Mouse (Mus musculus) MEL (cell line): ENCODE data around the gene Hist1h1b. TPM values are rescaled to one million over a fixed set of nuclear protein-coding genes. Genes with fewer than 3 reads are reported as not detected.
A peak's percentile ranks its signal among the peaks of the same experiment; 100 is the strongest.

Source experiments
- DNase-seq: peaks from one replicate; pipeline ENCODE4 v3.0.0; 2011; ENCODE audit warnings: low read depth, low spot score
- H3K27ac ChIP-seq: 2 replicates; pipeline ENCODE4 v1.5.1; 2012; ENCODE audit warnings: low read depth, mild to moderate bottlenecking, control low read depth, low read length, moderate library complexity; ENCODE audit not compliant: control insufficient read depth
- H3K27me3 ChIP-seq, 2 experiments: fragments of 150-350 bp in 1 of 2; sonication (generic) in 1 of 2; 2 replicates each; pipeline ENCODE4 v1.6.1; 2012; ENCODE audit warnings: low read length in 2 of 2, mild to moderate bottlenecking in 2 of 2, improper control_type of control experiment in 1 of 2, moderate library complexity in 1 of 2; ENCODE audit not compliant: insufficient read depth in 2 of 2, control insufficient read depth in 1 of 2
- H3K36me3 ChIP-seq, 2 experiments: 2 replicates each; pipeline ENCODE4 v1.6.1; 2012 to 2014; ENCODE audit warnings: low read length in 2 of 2, improper control_type of control experiment in 1 of 2, inconsistent platforms in 1 of 2, mild to moderate bottlenecking in 1 of 2; ENCODE audit not compliant: insufficient read depth in 2 of 2, control insufficient read depth in 1 of 2
- H3K4me1 ChIP-seq, 2 experiments: fragments of 150-350 bp in 1 of 2; sonication (generic) in 1 of 2; 2 replicates each; pipeline ENCODE4 v1.6.1; 2012; ENCODE audit warnings: low read length in 2 of 2, improper control_type of control experiment in 1 of 2, mild to moderate bottlenecking in 1 of 2; ENCODE audit not compliant: insufficient read depth in 2 of 2, control insufficient read depth in 1 of 2
- H3K4me3 ChIP-seq, 2 experiments: fragments of 150-350 bp in 1 of 2; sonication (generic) in 1 of 2; 2 replicates each; pipeline ENCODE4 v1.5.1; 2012; ENCODE audit warnings: low read depth in 2 of 2, low read length in 2 of 2, mild to moderate bottlenecking in 2 of 2, moderate library complexity in 2 of 2, control low read depth in 1 of 2, improper control_type of control experiment in 1 of 2; ENCODE audit not compliant: control insufficient read depth in 1 of 2, insufficient read depth in 1 of 2
- H3K79me2 ChIP-seq: 2 replicates; pipeline ENCODE4 v1.6.1; 2012; ENCODE audit warnings: mild to moderate bottlenecking, low read length, moderate library complexity; ENCODE audit not compliant: control insufficient read depth, poor library complexity, insufficient read depth
- H3K9ac ChIP-seq: 2 replicates; pipeline ENCODE4 v1.6.1; 2012; ENCODE audit warnings: low read depth, mild to moderate bottlenecking, control low read depth, low read length, moderate library complexity; ENCODE audit not compliant: control insufficient read depth, poor library complexity, severe bottlenecking
- H3K9me3 ChIP-seq: fragments of 150-350 bp; sonication (generic); replicated peaks from 2 replicates; pipeline ENCODE4 v1.6.1; 2012; ENCODE audit warnings: mild to moderate bottlenecking, low read length, improper control_type of control experiment, moderate library complexity; ENCODE audit not compliant: insufficient read depth
- ELF1 ChIP-seq: IDR thresholded peaks from 2 replicates; pipeline ENCODE4 v1.6.1; 2014; ENCODE audit warnings: low read depth, mild to moderate bottlenecking, inconsistent platforms, low read length, improper control_type of control experiment, moderate library complexity
- GABPA ChIP-seq: IDR thresholded peaks from 2 replicates; pipeline ENCODE4 v1.6.1; 2012; ENCODE audit warnings: low read depth, mild to moderate bottlenecking, inconsistent platforms, low read length, improper control_type of control experiment, moderate library complexity
- MAX ChIP-seq: IDR thresholded peaks from 2 replicates; pipeline ENCODE4 v1.6.1; 2011; ENCODE audit warnings: low read length, improper control_type of control experiment
- NRF1 ChIP-seq: IDR thresholded peaks from 2 replicates; pipeline ENCODE4 v1.6.1; 2014; ENCODE audit warnings: low read depth, mild to moderate bottlenecking, inconsistent platforms, low read length, improper control_type of control experiment, moderate library complexity; ENCODE audit not compliant: poor library complexity, insufficient read depth, severe bottlenecking
- POLR2AphosphoS5 ChIP-seq: IDR thresholded peaks from 2 replicates; pipeline ENCODE4 v1.6.1; 2012; ENCODE audit warnings: low read depth, borderline replicate concordance, mild to moderate bottlenecking, inconsistent platforms, low read length, moderate library complexity, mixed read lengths
- RCOR1 ChIP-seq: IDR thresholded peaks from 2 replicates; pipeline ENCODE4 v1.6.1; 2012; ENCODE audit warnings: low read depth, mild to moderate bottlenecking, inconsistent platforms, low read length, improper control_type of control experiment
- TBP ChIP-seq: IDR thresholded peaks from 2 replicates; pipeline ENCODE4 v1.8.0; 2011; ENCODE audit warnings: low read depth, low read length, improper control_type of control experiment
- polyA plus RNA-seq, 2 experiments: library from polyadenylated mRNA; stranded (reverse) in 1 of 2; unstranded in 1 of 2; fragments of >175 nt in 1 of 2; fragments of >200 nt in 1 of 2; gene quantifications; 2 replicates each; pipeline versions ENCODE4 v1.2.1 to v1.2.4; 2012; ENCODE audit warnings: low replicate concordance in 2 of 2, low read depth in 1 of 2; ENCODE audit not compliant: insufficient read length in 2 of 2, insufficient read depth in 1 of 2, missing spikeins in 1 of 2
- total RNA-seq: library from RNA; depleted of rRNA; stranded (reverse); fragments of 300-350 nt; gene quantifications from 2 replicates; pipeline ENCODE4 v1.2.3, GENCODE M21; 2012

Gene Hist1h1b
- total and polyA plus RNA-seq, 3 experiments, result 2.9 to 1,140 TPM; not detected in 1

DNA sequence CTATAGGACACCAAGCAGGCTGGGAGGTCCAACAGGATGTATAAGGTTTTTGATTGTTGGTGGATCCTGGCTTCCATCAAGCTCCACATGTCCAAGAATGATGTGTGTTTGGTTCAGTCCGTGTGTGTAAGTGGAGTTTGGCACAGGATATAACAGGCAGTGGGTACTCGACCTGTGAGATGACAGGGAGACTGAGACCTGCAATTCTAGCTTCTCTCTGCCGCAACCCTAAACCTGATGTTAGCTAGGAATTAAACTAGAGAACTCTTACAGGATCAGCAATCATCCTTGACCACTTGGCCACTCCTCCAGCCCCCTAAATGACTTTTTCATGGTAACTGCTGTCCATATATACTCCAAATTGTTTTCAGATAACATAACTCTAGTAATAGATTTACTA is 28.1 kb downstream of the Hist1h1b start:
- DNase-seq, result peak; percentile 82
- no peaks in the 10 kb centered on the region; the same call in 1 of the 2 replicates for H3K79me2 ChIP-seq
- H3K9ac ChIP-seq, result peak overlapping the region; percentile 80
- peak overlapping the region; percentile 94 for H3K27ac ChIP-seq
- H3K27me3 ChIP-seq, result no peaks in the 10 kb centered on the region
- no peaks in the 10 kb centered on the region for H3K9me3 ChIP-seq
- TF ChIP-seq RCOR1, result no peak
- TF ChIP-seq TBP, result peak; percentile 43; the same call in 1 of the 2 replicates
- H3K4me3 ChIP-seq, result peak overlapping the region; percentile 5 to 39
- peaks cover 0 to 10% of the 10 kb centered on the region in 2 experiments; a peak in 2 of 4 replicates for H3K4me1 ChIP-seq
- peaks cover 0 to 29% of the 10 kb centered on the region in 2 experiments; a peak in 2 of 4 replicates for H3K36me3 ChIP-seq

GRCm38 (mm10) chr13:21751827-21752226 is 28.6 kb downstream of the Hist1h1b start:
- H3K9ac ChIP-seq, result peak overlapping the region; percentile 80
- H3K79me2 ChIP-seq, result no peaks in the 10 kb centered on the region; the same call in 1 of the 2 replicates
- TF ChIP-seq MAX (no peak), GABPA (no peak), NRF1 (no peak), ELF1 (no peak)
- peak overlapping the region; percentile 6 to 39 for H3K4me3 ChIP-seq
- H3K9me3 ChIP-seq, result no peaks in the 10 kb centered on the region
- peak; percentile 81 for DNase-seq
- H3K36me3 ChIP-seq, result peaks cover 0 to 31% of the 10 kb centered on the region in 2 experiments; a peak in 2 of 4 replicates
- peak overlapping the region; percentile 94 for H3K27ac ChIP-seq
- no peaks in the 10 kb centered on the region for H3K27me3 ChIP-seq
- peaks cover 0 to 12% of the 10 kb centered on the region in 2 experiments; a peak in 2 of 4 replicates for H3K4me1 ChIP-seq

DNA sequence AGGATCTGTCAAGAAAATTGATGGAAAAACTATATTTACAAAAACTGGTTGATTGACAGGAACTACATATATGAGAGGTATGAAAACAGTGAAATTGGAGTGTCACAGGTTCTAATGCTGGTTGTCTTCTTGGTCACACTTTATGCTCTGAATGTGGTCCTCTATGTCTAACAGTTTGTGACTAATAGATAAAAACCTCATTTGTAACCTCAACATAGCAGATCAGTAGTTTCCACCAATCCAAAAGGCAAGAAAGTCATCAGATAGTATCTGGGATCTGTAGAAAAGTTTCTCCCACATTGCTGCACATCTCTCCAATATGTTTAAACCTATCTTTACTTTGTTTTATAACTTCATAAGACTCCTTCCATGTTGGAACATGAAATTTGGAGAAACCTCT is 29.0 kb downstream of the Hist1h1b start:
- Histone ChIP-seq H3K9ac (peak overlapping the region; percentile 80), H3K27ac (peak overlapping the region; percentile 94), H3K9me3 (no peaks in the 10 kb centered on the region), H3K79me2 (no peaks in the 10 kb centered on the region; the same call in 1 of the 2 replicates), H3K27me3 (no peaks in the 10 kb centered on the region), H3K4me1 (peaks cover 0 to 14% of the 10 kb centered on the region in 2 experiments; a peak in 2 of 4 replicates), H3K36me3 (peaks cover 0 to 32% of the 10 kb centered on the region in 2 experiments; a peak in 2 of 4 replicates), H3K4me3 (peak overlapping the region in 1 of 2 experiments; percentile 6; a peak in 1 of 4 replicates)
- DNase-seq, result peak; percentile 80
- TF ChIP-seq TBP (peak; percentile 63; the same call in 1 of the 2 replicates), POLR2AphosphoS5 (no peak)
